Mouse (Mus musculus) hindbrain, postnatal 0 days (tissue): ENCODE data around the gene Mllt6. TPM values are rescaled to one million over a fixed set of nuclear protein-coding genes. Genes with fewer than 3 reads are reported as not detected.
"Not testable (repeated sequence)": the region's sequence is repeated elsewhere in the genome, so short reads cannot be mapped to it uniquely, and the experiment has no call there.

Experiments
- ATAC-seq: fragments of 200-750 bp; cut with Nextera tagmentation; 2 replicates; pipeline ENCODE4 v1.8.0; 2017; ENCODE audit warnings: mild to moderate bottlenecking, moderate TSS enrichment, moderate library complexity
- DNase-seq: peaks from one replicate; pipeline ENCODE4 v3.0.0-alpha.2; 2015; ENCODE audit warnings: low spot score
- H3K27ac ChIP-seq: fragments of 300-500 bp; sonication (generic); 2 replicates; pipeline ENCODE4 v1.5.1; 2014; ENCODE audit warnings: mild to moderate bottlenecking
- H3K27me3 ChIP-seq: fragments of 300-500 bp; sonication (generic); 2 replicates; pipeline ENCODE4 v1.6.1; 2014; ENCODE audit warnings: low read length, mixed read lengths; ENCODE audit not compliant: insufficient read depth
- H3K36me3 ChIP-seq: fragments of 300-500 bp; sonication (generic); 2 replicates; pipeline ENCODE4 v1.6.1; 2014; ENCODE audit warnings: low read length, mixed read lengths; ENCODE audit not compliant: insufficient read depth
- H3K4me1 ChIP-seq: fragments of 300-500 bp; sonication (generic); 2 replicates; pipeline ENCODE4 v1.6.1; 2014; ENCODE audit warnings: antibody characterized with exemption, low read length, mixed read lengths; ENCODE audit not compliant: insufficient read depth
- H3K4me2 ChIP-seq: fragments of 300-500 bp; sonication (generic); 2 replicates; pipeline ENCODE4 v1.6.1; 2014; ENCODE audit warnings: low read depth, mild to moderate bottlenecking, low read length, moderate library complexity, mixed read lengths
- H3K4me3 ChIP-seq: fragments of 300-500 bp; sonication (generic); 2 replicates; pipeline ENCODE4 v1.5.1; 2014; ENCODE audit warnings: low read length
- H3K9ac ChIP-seq: fragments of 300-500 bp; sonication (generic); replicated peaks from 2 replicates; pipeline ENCODE4 v1.6.1; 2014; ENCODE audit warnings: mild to moderate bottlenecking, low read length, moderate library complexity, mixed read lengths
- H3K9me3 ChIP-seq: fragments of 300-500 bp; sonication (generic); 2 replicates; pipeline ENCODE4 v1.6.1; 2016; ENCODE audit warnings: low read length, mixed read lengths
- CTCF ChIP-seq: IDR thresholded peaks from 2 replicates; pipeline ENCODE4 v1.5.1; 2016; ENCODE audit warnings: antibody characterized with exemption, control low read depth, low read depth
- WGBS: fragments of 180-500 bp; shearing (Covaris S2); extraction: QIAGEN DNeasy Blood & Tissue Kit; methylation state at CpG from one replicate; pipeline ENCODE4 v1.1.7; 2014; 5-methylcytosine and 5-hydroxymethylcytosine counted together
- polyA plus RNA-seq: library from polyadenylated mRNA; unstranded; fragments of >200 nt; fragmentation: Nextera tagmentation; extraction: Ambion mirVana; gene quantifications from 2 replicates; pipeline ENCODE4 v1.2.1, GENCODE M21; 2015
- total RNA-seq: library from RNA; depleted of rRNA; stranded (reverse); fragments of >200 nt; gene quantifications from 2 replicates; pipeline ENCODE4 v1.2.3, GENCODE M21; 2014

Gene Mllt6
- total and polyA plus RNA-seq, 2 experiments from 2014 or later: 1.7 to 60.8 TPM

DNA sequence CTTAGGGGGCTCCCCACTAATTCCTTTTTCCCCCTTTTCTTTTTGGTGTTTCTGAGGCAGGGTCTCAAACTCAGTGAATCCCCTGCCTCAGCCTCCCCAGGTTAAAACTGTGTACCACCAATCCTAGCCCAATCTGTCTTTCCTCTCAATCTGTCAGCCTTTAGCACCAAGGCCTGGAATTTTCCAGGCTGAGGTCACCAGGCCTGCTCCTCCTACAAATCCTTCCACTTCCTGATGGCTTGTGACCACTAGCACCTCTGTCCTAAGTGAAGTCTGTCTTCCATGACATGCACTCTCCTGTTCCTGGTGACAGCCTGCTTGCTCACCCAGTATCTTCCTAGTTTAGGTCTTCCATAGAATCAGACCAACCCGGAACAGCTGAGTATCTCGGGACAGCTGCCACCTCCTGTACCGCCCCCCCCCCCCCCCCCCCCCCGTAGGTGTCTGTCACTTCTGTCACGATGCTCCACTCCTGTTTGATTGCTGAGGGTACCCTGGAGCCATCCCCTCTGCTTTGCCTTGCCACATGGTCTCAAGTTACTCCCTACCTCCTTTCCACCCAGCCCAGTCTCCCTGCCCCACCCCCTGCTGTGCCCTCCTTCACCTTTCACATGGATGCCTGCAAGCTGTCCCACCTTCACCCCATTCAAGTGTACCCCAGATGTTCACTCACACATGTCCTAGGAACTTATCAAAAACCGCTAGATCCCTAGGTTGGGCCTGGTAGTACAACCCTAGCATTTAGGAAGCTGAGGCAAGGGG is 5.8 kb upstream of the Mllt6 start:
- H3K27ac ChIP-seq: no peak overlapping the region
- TF ChIP-seq CTCF: no peak
- ATAC-seq (no peak), DNase-seq (no peak)
- no peaks in the 10 kb centered on the region for H3K36me3 ChIP-seq
- no peaks in the 10 kb centered on the region for H3K9me3 ChIP-seq
- no peak overlapping the region for H3K4me2 ChIP-seq
- H3K4me1 ChIP-seq: peaks cover 9% of the 10 kb centered on the region; the same call in 1 of the 2 replicates
- 45% methylated on average over 5 of the region's 6 CpGs for WGBS
- H3K27me3 ChIP-seq: peaks cover 9% of the 10 kb centered on the region; the same call in 1 of the 2 replicates
- no peak overlapping the region for H3K9ac ChIP-seq
- no peak overlapping the region for H3K4me3 ChIP-seq

DNA sequence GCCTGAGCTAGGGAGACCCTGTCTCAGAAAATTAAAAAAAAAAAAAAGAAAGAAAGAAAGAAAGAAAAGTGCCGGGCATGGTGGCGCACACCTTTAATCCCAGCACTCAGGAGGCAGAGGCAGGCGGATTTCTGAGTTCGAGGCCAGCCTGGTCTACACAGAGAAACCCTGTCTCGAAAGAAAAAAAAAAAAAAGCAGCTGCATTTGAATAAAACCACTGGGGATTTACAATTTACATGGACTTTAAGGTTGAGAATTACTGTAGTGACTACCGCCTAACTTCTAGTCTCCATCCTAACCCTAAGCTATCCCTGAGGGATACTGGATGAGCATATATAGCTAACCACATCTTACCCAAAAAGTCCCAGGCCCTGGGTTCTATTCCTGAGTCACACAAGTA is 5.2 kb upstream of the Mllt6 start:
- H3K36me3 ChIP-seq, ATAC-seq, H3K27me3 ChIP-seq, H3K4me1 ChIP-seq, H3K4me3 ChIP-seq, DNase-seq, H3K9me3 ChIP-seq, H3K4me2 ChIP-seq, H3K27ac ChIP-seq, H3K9ac ChIP-seq: not testable (repeated sequence)
- WGBS: 90% methylated on average over 6 of the region's 6 CpGs

DNA sequence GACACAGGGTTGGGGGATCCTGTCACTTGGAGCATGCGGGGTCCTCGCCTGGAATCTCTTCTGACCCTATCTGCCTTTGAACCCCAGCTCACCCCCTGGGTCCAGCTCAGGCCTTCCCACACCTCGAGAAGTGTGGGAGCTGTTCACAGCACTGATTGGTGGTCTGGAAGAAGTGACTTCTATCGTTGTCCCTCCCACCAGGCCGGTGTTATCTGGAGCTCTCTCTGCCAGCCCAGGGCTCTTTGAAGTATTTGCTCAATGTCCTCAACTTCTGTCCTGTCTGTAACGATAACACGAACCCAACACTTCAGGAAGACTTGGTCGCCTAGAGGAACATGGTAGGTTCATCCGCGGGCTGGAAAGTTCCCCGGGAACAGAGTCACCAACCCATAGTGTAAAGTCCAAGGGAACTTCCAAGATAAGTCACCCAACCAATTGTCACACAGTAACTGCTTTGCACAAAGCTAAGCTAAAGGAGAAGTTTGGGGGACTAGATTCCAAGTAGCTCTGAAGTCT is 4.4 kb upstream of the Mllt6 start:
- no peak for ATAC-seq
- no peak overlapping the region; the same call in 1 of the 2 replicates for H3K9ac ChIP-seq
- H3K4me2 ChIP-seq: peak overlapping the region; percentile 60
- TF ChIP-seq CTCF: no peak
- peak overlapping the region; percentile 62; the same call in 1 of the 2 replicates for H3K4me3 ChIP-seq
- H3K36me3 ChIP-seq: no peaks in the 10 kb centered on the region
- 77% methylated on average over 11 of the region's 11 CpGs for WGBS
- no peak for DNase-seq
- no peak overlapping the region for H3K27ac ChIP-seq
- peaks cover 9% of the 10 kb centered on the region; the same call in 1 of the 2 replicates for H3K27me3 ChIP-seq
- no peaks in the 10 kb centered on the region for H3K9me3 ChIP-seq
- H3K4me1 ChIP-seq: peaks cover 9% of the 10 kb centered on the region; the same call in 1 of the 2 replicates

DNA sequence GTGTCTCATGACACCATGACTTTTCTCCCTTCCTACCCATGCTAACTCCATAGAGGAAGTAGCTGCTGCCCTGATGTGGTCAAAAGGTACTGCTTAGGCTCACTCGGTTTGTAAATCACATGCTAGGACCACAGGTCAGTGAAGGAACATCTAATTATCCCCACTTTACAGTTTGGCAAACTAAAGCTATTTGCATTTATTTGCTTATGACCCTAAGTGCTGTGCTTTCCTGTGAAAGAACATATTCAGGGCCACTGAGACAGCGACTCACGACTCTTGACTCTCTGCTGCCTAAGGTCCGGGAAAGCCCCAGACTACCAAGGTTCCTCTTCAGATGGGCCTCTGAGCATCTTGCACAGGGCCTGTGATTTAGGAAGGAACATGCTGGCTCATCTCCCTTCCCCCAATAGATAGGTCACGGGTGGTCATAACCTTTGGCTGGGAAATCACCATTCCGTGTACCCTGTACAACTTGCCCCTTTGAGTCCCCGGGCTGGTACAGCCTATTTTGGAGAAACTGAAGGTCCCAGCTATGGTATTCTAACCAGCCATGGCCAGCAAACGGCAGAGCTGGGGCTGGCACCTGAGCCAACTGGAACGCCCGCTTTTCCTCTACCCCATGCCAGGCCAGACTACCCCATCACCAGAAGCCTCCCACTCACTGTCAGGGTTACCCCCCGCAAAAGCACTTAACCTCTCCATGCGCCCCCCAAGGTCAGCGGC is 3.8 kb upstream of the Mllt6 start:
- Histone ChIP-seq H3K9ac (peak overlapping the region; percentile 68), H3K36me3 (no peaks in the 10 kb centered on the region), H3K27ac (peak overlapping the region; percentile 59; the same call in 1 of the 2 replicates), H3K4me1 (peaks cover 9% of the 10 kb centered on the region; the same call in 1 of the 2 replicates), H3K4me3 (peak overlapping the region; percentile 62), H3K27me3 (peaks cover 9% of the 10 kb centered on the region; the same call in 1 of the 2 replicates), H3K4me2 (peak overlapping the region; percentile 60), H3K9me3 (no peaks in the 10 kb centered on the region)
- TF ChIP-seq CTCF: no peak
- ATAC-seq (no peak), DNase-seq (no peak)
- 13% methylated on average over 13 of the region's 13 CpGs for WGBS

DNA sequence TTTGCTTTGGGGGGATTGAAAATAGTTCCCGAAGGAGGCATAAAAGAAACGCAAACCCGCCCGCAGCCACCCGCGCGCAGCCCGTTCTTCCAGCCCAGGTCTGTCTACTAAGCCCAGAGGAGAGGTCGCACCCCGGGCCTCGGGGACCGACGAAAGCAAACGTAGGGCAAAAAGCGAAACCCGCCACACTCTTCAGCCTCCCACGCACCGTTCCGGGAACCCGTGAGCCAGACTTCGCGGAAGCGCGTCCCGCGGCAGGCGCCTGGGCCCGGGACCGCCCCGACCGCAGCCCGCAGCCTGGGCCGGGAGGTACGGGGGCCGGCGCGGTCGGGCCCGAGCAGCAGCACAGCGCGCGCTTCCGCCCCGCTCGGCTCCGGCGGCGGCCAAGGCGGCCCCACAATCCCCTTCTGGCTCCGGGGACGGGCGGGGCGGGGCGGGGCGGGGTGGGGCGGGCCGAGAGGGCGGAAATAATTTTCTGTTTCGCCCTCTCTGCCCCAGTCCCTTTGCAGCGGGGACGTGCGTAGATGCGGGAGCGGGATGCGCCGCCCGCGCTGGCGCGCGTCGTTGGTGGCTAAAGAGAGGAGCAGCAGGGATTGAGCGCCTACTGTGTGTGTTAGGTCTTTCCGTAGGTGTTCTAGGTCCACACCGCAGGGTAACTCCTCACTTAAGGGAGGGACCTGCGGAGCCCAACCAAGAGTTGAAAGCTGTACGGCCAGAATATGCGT is 3.1 kb upstream of the Mllt6 start:
- Histone ChIP-seq H3K4me3 (peak overlapping the region; percentile 62), H3K4me2 (peak overlapping the region; percentile 60), H3K9me3 (no peaks in the 10 kb centered on the region), H3K27ac (peak overlapping the region; percentile 59; the same call in 1 of the 2 replicates), H3K4me1 (peaks cover 15% of the 10 kb centered on the region; the same call in 1 of the 2 replicates), H3K27me3 (peaks cover 9% of the 10 kb centered on the region; the same call in 1 of the 2 replicates), H3K36me3 (no peaks in the 10 kb centered on the region), H3K9ac (peak overlapping the region; percentile 68)
- ATAC-seq: peak; percentile 87
- peak; percentile 84 for DNase-seq
- WGBS: under 1% methylated on average over 67 of the region's 78 CpGs
- no peak for TF ChIP-seq CTCF
